Mouse (Mus musculus): ENCODE data around the gene Bpifa5.
"Not testable (repeated sequence)": the region's sequence is repeated elsewhere in the genome, so short reads cannot be mapped to it uniquely, and the experiment has no call there.

Bpifa5 gene

GRCm38 (mm10) chr2:154162307-154162706 is at the start of gene Bpifa5:
Bpifa5 (plus strand) TSS chr2:154162607.
- in situ Hi-C loops (cut with MseI, MboI): no loop called here

- in situ Hi-C loops (cut with MseI, MboI): no loop called here
Measured at GRCm38 (mm10) chr2:154117381-154117780, 45.0 kb upstream of the Bpifa5 start.

GRCm38 (mm10) chr2:154130120-154130519 is 32.3 kb upstream of the Bpifa5 start, which contains the start of gene Bpifa3:
Bpifa3 (plus strand) TSS chr2:154130336.
- in situ Hi-C loops (cut with MseI, MboI): no loop called here

GRCm38 (mm10) chr2:154142580-154142979 is 19.8 kb upstream of the Bpifa5 start, which contains the start of gene Bpifa1:
Bpifa1 (plus strand) TSS chr2:154142880.
- in situ Hi-C loops (cut with MseI, MboI): no loop called here

- in situ Hi-C loops (cut with MseI, MboI): no loop called here
Measured at GRCm38 (mm10) chr2:154143735-154144134, 18.7 kb upstream of the Bpifa5 start.

GRCm38 (mm10) chr2:154147496-154147895 is 14.9 kb upstream of the Bpifa5 start:
- in situ Hi-C loops (cut with MseI, MboI): no loop called here

GRCm38 (mm10) chr2:154158433-154158832 is 4.0 kb upstream of the Bpifa5 start:
- in situ Hi-C loops (cut with MseI, MboI): no loop called here

- in situ Hi-C loops (cut with MseI, MboI): no loop called here
Measured at GRCm38 (mm10) chr2:154163306-154163705, 899 bp downstream of the Bpifa5 start.

- in situ Hi-C loops (cut with MseI, MboI): no loop called here
Measured at GRCm38 (mm10) chr2:154169172-154169571, 6.8 kb downstream of the Bpifa5 start.

GRCm38 (mm10) chr2:154171621-154172020 is 9.2 kb downstream of the Bpifa5 start:
- in situ Hi-C loops (cut with MseI, MboI): no loop called here

GRCm38 (mm10) chr2:154173313-154173712 is 10.9 kb downstream of the Bpifa5 start:
- in situ Hi-C loops (cut with MseI, MboI): no loop called here

GRCm38 (mm10) chr2:154181900-154182299 is 19.5 kb downstream of the Bpifa5 start:
- in situ Hi-C loops (cut with MseI, MboI): not testable (repeated sequence)

GRCm38 (mm10) chr2:154183061-154183460 is 20.7 kb downstream of the Bpifa5 start:
- in situ Hi-C loops (cut with MseI, MboI): not testable (repeated sequence)

GRCm38 (mm10) chr2:154185319-154185718 is 22.9 kb downstream of the Bpifa5 start:
- in situ Hi-C loops (cut with MseI, MboI): no loop called here

- in situ Hi-C loops (cut with MseI, MboI): no loop called here
Measured at GRCm38 (mm10) chr2:154185748-154186147, 23.3 kb downstream of the Bpifa5 start.

- in situ Hi-C loops (cut with MseI, MboI): no loop called here
Measured at GRCm38 (mm10) chr2:154187468-154187867, 25.1 kb downstream of the Bpifa5 start.

GRCm38 (mm10) chr2:154189877-154190434 is 27.5 kb downstream of the Bpifa5 start:
- in situ Hi-C loops (cut with MseI, MboI): no loop called here

GRCm38 (mm10) chr2:154190546-154191258 is 28.3 kb downstream of the Bpifa5 start, which contains the start of gene Bpifb1:
Bpifb1 (plus strand) TSS chr2:154190818.
- in situ Hi-C loops (cut with MseI, MboI): no loop called here

- in situ Hi-C loops (cut with MseI, MboI): no loop called here
Measured at GRCm38 (mm10) chr2:154192141-154192540, 29.7 kb downstream of the Bpifa5 start.

GRCm38 (mm10) chr2:154193071-154193470 is 30.7 kb downstream of the Bpifa5 start:
- in situ Hi-C loops (cut with MseI, MboI): no loop called here

- in situ Hi-C loops (cut with MseI, MboI): no loop called here
Measured at GRCm38 (mm10) chr2:154193994-154194504, 31.6 kb downstream of the Bpifa5 start.

GRCm38 (mm10) chr2:154197036-154197435 is 34.6 kb downstream of the Bpifa5 start:
- in situ Hi-C loops (cut with MseI, MboI): no loop called here

GRCm38 (mm10) chr2:154204630-154205029 is 42.2 kb downstream of the Bpifa5 start:
- in situ Hi-C loops (cut with MseI, MboI): loop anchor here in 1 of 2 experiments (10.0 kb wide), 1 partner anchor 170 kb away; the partner anchor contains the start of gene Cdk5rap1
